In genomic region chrX:47992606-47993005, GRCm38 (mm10) we compare ENCODE assay signal across 9 mouse cellular contexts. TPM values are rescaled to one million over a fixed set of nuclear protein-coding genes. Genes with fewer than 3 reads are reported as not detected.
A peak's percentile ranks its signal among the peaks of the same experiment; 100 is the strongest.
DNase-seq lines count a peak whose midpoint lies in the region; ATAC-seq lines count a peak whose summit lies in the region.
"Had no signal": no experiment of that assay in that cellular context is flagged by ENCODE, and none has a peak within 500 bp of the region (broad histone marks: within the 10 kb centered on the region; RNA-seq: fewer than 3 reads in every experiment).

No protein-coding gene starts in this region.

- no peak overlapping the region for H3K27ac ChIP-seq in hindbrain, embryonic 11.5 days (ENCODE audit: low read depth, low read length)
- H3K27ac ChIP-seq: limb, embryonic 15.5 days had no signal

- H3K9ac ChIP-seq in hindbrain, embryonic 11.5 days (ENCODE audit: low read depth, low read length): no peak overlapping the region
- H3K9ac ChIP-seq: limb, embryonic 15.5 days had no signal

- WGBS in hindbrain, embryonic 11.5 days: 12% methylated on average over 8 of the region's 8 CpGs

- no peaks in the 10 kb centered on the region for H3K9me3 ChIP-seq in hindbrain, embryonic 11.5 days (ENCODE audit: control insufficient read depth, low read length)
- H3K9me3 ChIP-seq: limb, embryonic 15.5 days had no signal

- H3K4me2 ChIP-seq in hindbrain, embryonic 11.5 days (replicated peaks; ENCODE audit: low read depth, low read length): no peak overlapping the region
- H3K4me2 ChIP-seq: limb, embryonic 15.5 days had no signal

- ATAC-seq in frontal cortex, adult (ENCODE audit: low TSS enrichment): peak; percentile 65
- ATAC-seq in hindbrain, embryonic 11.5 days (ENCODE audit: low FRiP score): 0 out of 2 replicates have a peak, but pooled peaks have one; percentile 49

- H3K27me3 ChIP-seq in hindbrain, embryonic 11.5 days (ENCODE audit: control insufficient read depth, insufficient read depth, low read length): no peaks in the 10 kb centered on the region
- H3K27me3 ChIP-seq: limb, embryonic 15.5 days had no signal

- peak; percentile 62 for DNase-seq in MN1 (ENCODE audit: low spot score)
- DNase-seq in cerebellum, adult 9-10 months: peak; percentile 85
- peak; percentile 85 for DNase-seq in hindbrain, embryonic 11.5 days (ENCODE audit: low spot score)
- DNase-seq in layer of hippocampus, adult 9-10 months (ENCODE audit: low spot score): peak; percentile 74
- peak; percentile 78 for DNase-seq in lung, postnatal 10 days
- peak; percentile 43 for DNase-seq in retina, adult 2 months (ENCODE audit: low read depth, low spot score)
- peak; percentile 69 to 70 for DNase-seq in thymus, postnatal 36 days

- H3K4me3 ChIP-seq in hindbrain, embryonic 11.5 days (ENCODE audit: low read depth, low read length): no peak overlapping the region
- H3K4me3 ChIP-seq: limb, embryonic 15.5 days had no signal

- no peaks in the 10 kb centered on the region for H3K4me1 ChIP-seq in hindbrain, embryonic 11.5 days (replicated peaks; ENCODE audit: control insufficient read depth, insufficient read depth, low read length)
- H3K4me1 ChIP-seq: limb, embryonic 15.5 days had no signal

- H3K36me3 ChIP-seq in hindbrain, embryonic 11.5 days (ENCODE audit: control insufficient read depth, insufficient read depth, low read length): no peaks in the 10 kb centered on the region
- H3K36me3 ChIP-seq: limb, embryonic 15.5 days had no signal

RNA-seq across cellular contexts. Expression of gene Apln, which starts 42.0 kb away (rescaled TPM):
- polyA plus RNA-seq in hindbrain, embryonic 11.5 days (2014; fragmentation: Nextera tagmentation; extraction: Ambion mirVana): 1.5 and 2.4 TPM in 2 replicates
